Comparison of ENCODE assay signal across 25 mouse cellular contexts in the genomic region with DNA sequence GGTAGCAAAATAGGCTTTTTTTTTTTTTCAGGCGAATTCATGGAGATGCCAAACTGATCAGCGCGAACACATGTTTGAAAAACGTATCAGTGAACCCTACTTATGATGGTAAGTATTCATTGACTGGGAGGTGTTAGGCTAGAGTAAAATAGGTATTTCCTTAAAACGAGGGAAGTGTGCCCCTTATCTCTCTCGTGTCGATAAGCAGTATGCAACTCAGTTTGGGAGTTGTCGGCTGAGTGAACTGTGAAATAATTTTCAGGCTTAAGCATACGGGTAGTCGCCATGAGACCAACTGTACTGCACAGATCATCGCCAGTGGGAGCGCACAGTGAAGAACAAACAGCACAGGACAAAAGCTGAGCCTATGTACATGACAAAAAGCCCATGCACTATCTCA. TPM values are rescaled to one million over a fixed set of nuclear protein-coding genes. Genes with fewer than 3 reads are reported as not detected.
"Had no signal": no experiment of that assay in that cellular context is flagged by ENCODE, and none has a peak within 500 bp of the region (broad histone marks: within the 10 kb centered on the region; RNA-seq: fewer than 3 reads in every experiment).

No protein-coding gene starts in this region.

- H3K4me1 ChIP-seq: heart, embryonic 10.5 days; heart, embryonic 12.5 days; hindbrain, embryonic 12.5 days; limb, embryonic 12.5 days had no signal

- H3K4me2 ChIP-seq: heart, embryonic 12.5 days; hindbrain, embryonic 12.5 days; hindbrain, embryonic 14.5 days; limb, embryonic 12.5 days had no signal

- H3K36me3 ChIP-seq: limb, embryonic 10.5 days; limb, embryonic 12.5 days had no signal

- DNase-seq: gastrocnemius, adult 2 months; gastrocnemius, postnatal 10 days; gastrocnemius, postnatal 25 days; heart, adult 18-20 months; heart, postnatal 10 days; heart, postnatal 4 days; kidney, adult 18-20 months; kidney, adult 8-10 months; kidney, postnatal 10 days; kidney, postnatal 25 days; kidney, postnatal 4 days; liver had no signal

- H3K27ac ChIP-seq: gastrocnemius, adult 2 months; heart, embryonic 10.5 days; hindbrain, embryonic 10.5 days; hindbrain, embryonic 12.5 days; hindbrain, embryonic 14.5 days; left cerebral cortex, adult 2 months; limb, embryonic 10.5 days; limb, embryonic 12.5 days had no signal

- H3K4me3 ChIP-seq: gastrocnemius, adult 2 months; heart, embryonic 10.5 days; heart, embryonic 12.5 days; hindbrain, embryonic 10.5 days; hindbrain, embryonic 12.5 days; layer of hippocampus, adult 2 months; left cerebral cortex, adult 2 months; limb, embryonic 10.5 days; limb, embryonic 12.5 days had no signal

- H3K9me3 ChIP-seq: heart, embryonic 10.5 days; heart, embryonic 12.5 days; hindbrain, embryonic 10.5 days; hindbrain, embryonic 12.5 days; limb, embryonic 10.5 days; limb, embryonic 12.5 days had no signal

- H3K9ac ChIP-seq: heart, embryonic 12.5 days; hindbrain, embryonic 12.5 days; hindbrain, embryonic 14.5 days; limb, embryonic 12.5 days had no signal

- ATAC-seq: hindbrain, embryonic 16.5 days; inflammation-experienced regulatory T-cells, adult 6 months; intestine, postnatal 0 days had no signal

- H3K27me3 ChIP-seq: heart, embryonic 12.5 days; hindbrain, embryonic 12.5 days had no signal

RNA-seq across cellular contexts. Expression of a gene that starts 13.5 kb away (rescaled TPM):
- total RNA-seq: granulocyte monocyte progenitor cell, adult 5-6 weeks had no signal
